Mouse (Mus musculus): ENCODE results near the gene Dnah2. TPM values are rescaled to one million over a fixed set of nuclear protein-coding genes. Genes with fewer than 3 reads are reported as not detected.

Dnah2 gene
- polyA plus RNA-seq, 1 experiment, result 0.22 TPM

GRCm38 (mm10) chr11:69381356-69381755, 167.6 kb downstream of the Dnah2 start:
- peaks cover 10% of the 10 kb centered on the region for H3K4me1 ChIP-seq (ENCODE audit: control insufficient read depth, insufficient read depth, insufficient read length, low read length)
- TF ChIP-seq POLR2A (IDR thresholded peaks at IDR 0.05; ENCODE audit: low read depth, low read length) (no peak), CTCF (IDR thresholded peaks at IDR 0.05; ENCODE audit: extremely low read depth, insufficient read length, insufficient replicate concordance, low read depth, low read length) (no peak)
- 88% methylated on average over 6 of the region's 6 CpGs for WGBS
- no peaks in the 10 kb centered on the region for H3K27me3 ChIP-seq (ENCODE audit: control insufficient read depth, insufficient read depth, low read length)
- H3K27ac ChIP-seq (ENCODE audit: insufficient read depth, low read depth, low read length), result no peak overlapping the region
- no peaks in the 10 kb centered on the region for H3K36me3 ChIP-seq (ENCODE audit: control insufficient read depth, insufficient read depth, low read length)
- no peak overlapping the region for H3K4me3 ChIP-seq (ENCODE audit: low read depth, low read length)

GRCm38 (mm10) chr11:69379600-69379999, 169.3 kb downstream of the Dnah2 start:
- H3K36me3 ChIP-seq (ENCODE audit: control insufficient read depth, insufficient read depth, low read length), result 0 out of 2 replicates have a peak, but pooled peaks cover 2% of the 10 kb centered on the region
- H3K27ac ChIP-seq (ENCODE audit: insufficient read depth, low read depth, low read length), result no peak overlapping the region
- 87% methylated on average over 3 of the region's 3 CpGs for WGBS
- peaks cover 7% of the 10 kb centered on the region for H3K4me1 ChIP-seq (ENCODE audit: control insufficient read depth, insufficient read depth, insufficient read length, low read length)
- TF ChIP-seq POLR2A (IDR thresholded peaks at IDR 0.05; ENCODE audit: low read depth, low read length), result no peak
- TF ChIP-seq CTCF (IDR thresholded peaks at IDR 0.05; ENCODE audit: extremely low read depth, insufficient read length, insufficient replicate concordance, low read depth, low read length), result no peak
- no peaks in the 10 kb centered on the region for H3K27me3 ChIP-seq (ENCODE audit: control insufficient read depth, insufficient read depth, low read length)
- H3K4me3 ChIP-seq (ENCODE audit: low read depth, low read length), result no peak overlapping the region

DNA sequence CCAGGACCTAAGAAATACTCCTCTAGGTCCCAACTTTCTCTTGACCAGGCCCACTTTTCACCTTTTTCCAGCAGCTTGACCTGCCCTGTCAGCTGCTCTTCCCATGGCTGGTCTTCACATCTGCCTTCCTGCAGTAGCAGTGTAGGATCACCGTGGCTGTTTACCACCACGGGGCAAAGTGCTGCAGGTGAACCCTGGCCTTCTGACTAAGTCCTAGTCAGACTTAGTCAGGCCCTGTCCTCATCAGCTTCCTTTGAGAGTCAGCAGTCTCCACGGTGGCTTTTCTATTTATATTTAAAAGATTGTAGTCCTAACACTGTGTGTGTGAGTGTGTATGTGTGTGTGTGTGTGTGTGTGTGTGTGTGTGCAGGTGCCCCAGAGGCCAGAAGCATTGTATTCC, 171.1 kb downstream of the Dnah2 start:
- peak overlapping the region; percentile 36; the same call in 1 of the 2 replicates for H3K4me3 ChIP-seq (ENCODE audit: low read depth, low read length)
- H3K27ac ChIP-seq (ENCODE audit: insufficient read depth, low read depth, low read length), result peak overlapping the region; percentile 92
- WGBS, result 19% methylated on average over 3 of the region's 3 CpGs
- TF ChIP-seq POLR2A (IDR thresholded peaks at IDR 0.05; ENCODE audit: low read depth, low read length) (no peak; the same call in 1 of the 2 replicates), CTCF (IDR thresholded peaks at IDR 0.05; ENCODE audit: extremely low read depth, insufficient read length, insufficient replicate concordance, low read depth, low read length) (no peak)
- 0 out of 2 replicates have a peak, but pooled peaks cover 5% of the 10 kb centered on the region for H3K36me3 ChIP-seq (ENCODE audit: control insufficient read depth, insufficient read depth, low read length)
- peaks cover 14% of the 10 kb centered on the region for H3K4me1 ChIP-seq (ENCODE audit: control insufficient read depth, insufficient read depth, insufficient read length, low read length)
- H3K27me3 ChIP-seq (ENCODE audit: control insufficient read depth, insufficient read depth, low read length), result no peaks in the 10 kb centered on the region

DNA sequence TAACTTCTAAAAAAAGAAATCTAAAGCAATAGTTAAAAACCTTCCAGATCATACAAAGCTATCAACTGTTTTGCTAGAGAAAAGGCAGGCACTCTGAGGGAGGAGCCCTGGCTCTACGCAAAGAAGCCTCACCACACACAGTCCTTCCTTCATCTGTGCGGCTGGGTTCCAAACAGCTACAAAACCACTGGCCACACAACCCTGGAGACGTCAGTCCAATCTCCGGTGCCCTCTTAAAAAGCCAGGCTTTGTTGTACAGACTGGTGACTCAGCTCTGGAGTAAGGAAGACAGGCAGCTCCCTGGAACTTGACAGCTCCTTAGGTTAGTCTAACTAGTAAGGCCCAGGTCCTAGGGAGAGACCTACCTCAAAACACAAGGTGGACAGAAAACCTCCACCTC, 173.3 kb downstream of the Dnah2 start:
- Histone ChIP-seq H3K27me3 (ENCODE audit: control insufficient read depth, insufficient read depth, low read length) (no peaks in the 10 kb centered on the region), H3K27ac (ENCODE audit: insufficient read depth, low read depth, low read length) (no peak overlapping the region), H3K4me3 (ENCODE audit: low read depth, low read length) (no peak overlapping the region), H3K36me3 (ENCODE audit: control insufficient read depth, insufficient read depth, low read length) (0 out of 2 replicates have a peak, but pooled peaks cover 5% of the 10 kb centered on the region), H3K4me1 (ENCODE audit: control insufficient read depth, insufficient read depth, insufficient read length, low read length) (peaks cover 16% of the 10 kb centered on the region)
- 89% methylated on average over 4 of the region's 4 CpGs for WGBS
- TF ChIP-seq CTCF (IDR thresholded peaks at IDR 0.05; ENCODE audit: extremely low read depth, insufficient read length, insufficient replicate concordance, low read depth, low read length) (no peak), POLR2A (IDR thresholded peaks at IDR 0.05; ENCODE audit: low read depth, low read length) (no peak)

DNA sequence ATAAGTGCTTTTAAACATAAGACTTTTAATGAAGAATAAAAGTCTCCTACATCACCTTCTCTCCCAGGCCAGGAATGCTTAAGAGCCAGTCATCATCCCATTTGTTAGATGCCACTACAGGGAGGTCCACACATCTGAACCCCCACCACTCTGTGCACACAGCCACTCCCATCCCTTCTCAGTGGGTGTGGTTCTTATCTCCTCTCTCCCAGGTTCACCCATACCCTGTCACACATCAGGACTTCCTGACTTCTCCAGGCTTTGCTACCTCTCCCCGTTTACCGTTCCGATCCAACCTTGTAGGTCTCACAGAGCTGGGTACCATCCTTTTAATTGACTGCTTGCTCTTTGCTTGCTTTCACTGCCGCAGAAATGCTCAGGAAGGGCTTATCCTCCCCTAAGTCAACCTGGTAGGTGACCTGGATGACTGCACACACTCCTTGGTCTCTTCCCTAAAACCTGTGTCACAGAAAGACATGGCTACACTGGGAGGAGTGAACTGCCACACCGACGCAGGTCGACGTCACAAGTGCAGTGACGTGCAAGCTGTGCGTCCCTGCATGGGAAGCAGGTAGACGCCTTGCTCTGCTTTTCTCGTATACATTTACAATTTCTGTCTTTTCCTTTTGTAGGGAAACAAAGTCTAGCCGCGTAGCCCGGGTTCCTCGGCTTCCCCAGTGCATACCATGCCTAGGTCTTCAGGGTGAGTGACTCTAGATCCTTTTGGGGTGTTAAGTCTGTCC, 175.5 kb downstream of the Dnah2 start:
- no peak for TF ChIP-seq CTCF (IDR thresholded peaks at IDR 0.05; ENCODE audit: extremely low read depth, insufficient read length, insufficient replicate concordance, low read depth, low read length)
- no peak for TF ChIP-seq POLR2A (IDR thresholded peaks at IDR 0.05; ENCODE audit: low read depth, low read length)
- Histone ChIP-seq H3K4me3 (ENCODE audit: low read depth, low read length) (no peak overlapping the region), H3K27ac (ENCODE audit: insufficient read depth, low read depth, low read length) (no peak overlapping the region), H3K36me3 (ENCODE audit: control insufficient read depth, insufficient read depth, low read length) (0 out of 2 replicates have a peak, but pooled peaks cover 5% of the 10 kb centered on the region), H3K27me3 (ENCODE audit: control insufficient read depth, insufficient read depth, low read length) (no peaks in the 10 kb centered on the region), H3K4me1 (ENCODE audit: control insufficient read depth, insufficient read depth, insufficient read length, low read length) (peaks cover 16% of the 10 kb centered on the region)
- WGBS, result 88% methylated on average over 16 of the region's 16 CpGs

- Histone ChIP-seq H3K36me3 (ENCODE audit: control insufficient read depth, insufficient read depth, low read length) (0 out of 2 replicates have a peak, but pooled peaks cover 5% of the 10 kb centered on the region), H3K27me3 (ENCODE audit: control insufficient read depth, insufficient read depth, low read length) (no peaks in the 10 kb centered on the region), H3K27ac (ENCODE audit: insufficient read depth, low read depth, low read length) (no peak overlapping the region), H3K4me3 (ENCODE audit: low read depth, low read length) (no peak overlapping the region), H3K4me1 (ENCODE audit: control insufficient read depth, insufficient read depth, insufficient read length, low read length) (peaks cover 20% of the 10 kb centered on the region)
- 66% methylated on average over 3 of the region's 3 CpGs for WGBS
- TF ChIP-seq CTCF (IDR thresholded peaks at IDR 0.05; ENCODE audit: extremely low read depth, insufficient read length, insufficient replicate concordance, low read depth, low read length) (no peak), POLR2A (IDR thresholded peaks at IDR 0.05; ENCODE audit: low read depth, low read length) (no peak)
Observed at GRCm38 (mm10) chr11:69372780-69373170, 176.1 kb downstream of the Dnah2 start.

- TF ChIP-seq CTCF (IDR thresholded peaks at IDR 0.05; ENCODE audit: extremely low read depth, insufficient read length, insufficient replicate concordance, low read depth, low read length) (no peak), POLR2A (IDR thresholded peaks at IDR 0.05; ENCODE audit: low read depth, low read length) (no peak)
- 55% methylated on average over 12 of the region's 12 CpGs for WGBS
- Histone ChIP-seq H3K27me3 (ENCODE audit: control insufficient read depth, insufficient read depth, low read length) (no peaks in the 10 kb centered on the region), H3K36me3 (ENCODE audit: control insufficient read depth, insufficient read depth, low read length) (0 out of 2 replicates have a peak, but pooled peaks cover 5% of the 10 kb centered on the region), H3K27ac (ENCODE audit: insufficient read depth, low read depth, low read length) (no peak overlapping the region; the same call in 1 of the 2 replicates), H3K4me1 (ENCODE audit: control insufficient read depth, insufficient read depth, insufficient read length, low read length) (peaks cover 16% of the 10 kb centered on the region), H3K4me3 (ENCODE audit: low read depth, low read length) (no peak overlapping the region)
Observed at GRCm38 (mm10) chr11:69372056-69372779, 176.7 kb downstream of the Dnah2 start.
